Mouse (Mus musculus) spleen, postnatal 14 days (tissue): ENCODE measurements at regions not wholly inside any gene's neighbourhood (a gene's known extent, or its start where the extent isn't known, plus 50 kb on each side); places are given as distances from the start of the nearest gene placed in this dataset.

Source experiments
- DNase-seq, 2 experiments: peaks; one replicate each; pipeline ENCODE4 v3.0.0; 2021 to 2022; ENCODE audit warnings: low spot score in 2 of 2

DNA sequence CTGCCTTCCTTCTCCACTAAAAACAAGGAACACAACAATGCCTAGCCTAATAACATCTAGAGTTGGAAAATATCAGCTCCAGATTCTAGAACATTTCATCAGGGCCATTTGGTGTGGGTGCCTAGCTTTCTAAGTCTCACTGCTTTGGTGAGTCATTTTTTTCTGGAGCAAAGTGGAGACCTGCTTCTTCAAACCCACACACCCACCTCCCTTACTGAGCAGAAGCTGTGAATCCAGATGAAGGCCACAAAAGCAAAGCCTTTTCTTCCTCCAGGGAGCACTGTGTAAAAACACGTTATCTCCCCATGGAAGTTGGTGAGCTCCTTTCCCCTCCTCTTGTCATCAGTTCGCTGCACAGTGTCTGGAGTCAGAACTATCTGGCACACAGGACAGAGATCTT is 294.1 kb downstream of the Mex3b start:
- no peak for DNase-seq

DNA sequence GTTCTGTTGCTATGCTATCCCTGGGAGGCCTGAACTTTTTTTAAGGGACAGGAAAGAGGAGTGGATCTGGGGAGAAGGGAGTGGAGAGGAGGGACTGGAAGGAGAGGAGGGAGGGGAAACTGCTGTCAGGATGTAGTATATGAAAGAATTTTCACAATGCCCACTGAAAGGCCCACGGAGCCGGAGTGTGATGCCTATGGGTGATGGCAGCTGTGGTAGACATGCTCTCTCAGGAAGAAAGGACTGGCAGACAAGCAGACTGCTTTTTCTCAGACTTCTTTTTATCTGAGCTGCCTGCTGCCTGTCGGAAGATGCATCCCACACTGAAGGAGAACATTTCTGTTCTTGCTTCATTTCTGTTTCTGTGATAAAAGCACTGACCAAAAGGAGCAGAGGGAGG is 295.7 kb downstream of the Mex3b start:
- no peak for DNase-seq

DNA sequence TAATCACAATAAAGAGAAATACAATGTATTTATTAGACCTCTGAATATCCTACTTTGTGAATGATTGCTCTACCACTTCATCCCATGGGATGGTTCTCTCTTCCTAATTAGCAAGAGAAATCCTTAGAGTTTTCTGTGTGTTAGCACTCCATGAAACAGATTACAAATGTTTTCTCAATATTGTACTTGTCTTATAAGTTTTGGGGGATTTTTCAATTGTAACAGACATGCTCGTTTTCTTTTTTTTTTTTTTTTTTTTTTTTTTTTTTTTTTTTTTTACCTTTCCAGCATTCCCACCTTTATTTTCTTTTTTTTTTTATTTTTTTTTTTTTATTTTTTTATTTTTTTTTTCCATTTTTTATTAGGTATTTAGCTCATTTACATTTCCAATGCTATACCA is 312.3 kb downstream of the Mex3b start:
- no peak for DNase-seq

DNA sequence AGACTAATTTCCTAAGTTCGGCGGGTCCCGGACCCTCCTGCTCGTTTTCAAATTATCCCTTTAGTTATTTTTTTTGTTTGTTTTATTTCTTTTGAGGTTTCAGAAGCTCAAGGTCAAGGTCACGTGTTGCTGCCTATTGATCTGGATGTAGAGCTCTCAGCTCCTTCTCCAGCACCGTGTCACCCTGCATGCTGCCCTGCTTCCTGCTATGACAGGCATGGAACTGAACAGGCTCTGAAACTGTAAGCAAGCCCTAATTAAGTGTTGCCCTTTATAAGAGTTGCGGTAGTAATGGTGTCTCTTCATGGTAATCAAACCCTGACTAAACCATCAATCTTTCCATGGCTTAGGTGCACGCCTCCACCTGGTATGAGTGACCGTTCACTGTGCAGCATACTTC is 319.2 kb downstream of the Mex3b start:
- DNase-seq, result no peak

DNA sequence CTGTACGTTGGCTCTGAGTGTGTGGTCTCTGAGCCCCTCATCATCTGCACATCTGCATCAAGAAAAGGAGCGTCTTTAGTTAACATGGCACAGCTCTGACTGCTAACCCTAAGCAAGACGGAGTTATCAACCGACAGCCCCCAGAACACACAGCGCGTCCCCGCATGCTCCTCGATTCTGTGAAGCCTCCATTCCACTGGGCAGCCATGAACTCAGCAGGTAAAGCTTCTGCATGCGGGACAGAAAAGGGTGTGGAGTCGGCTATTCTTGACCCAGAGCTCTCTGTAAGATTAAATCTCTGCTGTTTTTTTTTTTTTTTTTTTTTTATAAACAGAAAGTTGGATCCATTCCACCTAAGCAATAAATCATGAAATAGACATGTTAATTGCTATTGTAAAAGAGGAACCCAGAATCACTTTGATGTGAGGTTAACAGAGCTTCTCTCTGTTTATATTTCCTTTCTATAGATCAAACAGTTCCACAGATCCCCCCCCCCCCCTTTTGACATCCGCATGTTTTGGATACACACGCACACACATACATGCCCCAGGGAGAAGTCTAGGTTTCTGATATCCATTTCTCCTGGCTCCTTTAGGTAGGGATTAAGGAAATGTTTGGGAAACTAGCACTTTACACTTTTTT is 328.9 kb downstream of the Mex3b start:
- no peak for DNase-seq

DNA sequence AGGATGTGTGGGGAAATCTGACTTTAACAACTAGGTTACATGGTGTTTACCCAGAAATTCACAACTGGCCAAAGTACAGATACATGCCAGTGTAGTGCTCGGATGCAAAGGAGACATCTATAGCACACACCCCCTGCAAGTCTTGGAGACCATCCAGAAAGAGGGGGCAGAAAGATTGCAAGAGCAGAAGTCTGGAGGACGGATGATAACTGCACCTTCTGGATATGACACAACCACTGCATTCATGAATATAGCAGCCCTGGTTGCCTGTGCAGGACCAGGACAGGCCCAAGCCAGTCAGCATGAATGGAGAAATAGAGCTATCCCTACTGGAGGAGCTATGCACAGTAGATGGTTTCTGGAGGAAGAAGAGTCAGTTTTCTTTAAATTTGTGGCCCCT is 330.4 kb downstream of the Mex3b start:
- DNase-seq, result no peak

DNA sequence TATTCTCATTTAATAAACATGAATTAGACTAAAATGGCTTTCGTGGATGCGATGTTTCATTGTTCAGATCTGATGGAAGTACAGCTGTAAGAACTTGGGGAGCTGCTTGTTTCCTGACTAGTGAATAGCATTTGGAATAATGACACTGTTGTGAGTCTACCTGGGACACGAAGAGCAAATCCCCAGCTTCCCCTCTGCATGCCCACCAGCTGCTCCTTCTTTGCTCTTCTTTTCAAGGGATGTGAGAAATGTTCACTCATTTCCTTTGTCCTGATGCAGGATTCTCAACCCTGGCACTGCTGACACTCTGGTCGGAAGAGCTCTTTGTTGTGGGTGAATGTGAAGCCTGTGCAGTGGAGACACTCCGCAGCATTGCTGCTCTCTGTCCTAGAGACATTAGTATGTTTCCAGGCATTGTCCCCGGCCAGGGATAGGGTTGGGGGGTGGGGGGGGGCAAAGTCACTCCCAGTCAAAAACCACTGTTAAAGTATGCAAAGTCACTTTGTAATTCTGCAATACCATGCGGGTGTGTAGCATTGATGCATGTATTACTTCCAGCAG is 334.1 kb downstream of the Mex3b start:
- DNase-seq, result no peak

DNA sequence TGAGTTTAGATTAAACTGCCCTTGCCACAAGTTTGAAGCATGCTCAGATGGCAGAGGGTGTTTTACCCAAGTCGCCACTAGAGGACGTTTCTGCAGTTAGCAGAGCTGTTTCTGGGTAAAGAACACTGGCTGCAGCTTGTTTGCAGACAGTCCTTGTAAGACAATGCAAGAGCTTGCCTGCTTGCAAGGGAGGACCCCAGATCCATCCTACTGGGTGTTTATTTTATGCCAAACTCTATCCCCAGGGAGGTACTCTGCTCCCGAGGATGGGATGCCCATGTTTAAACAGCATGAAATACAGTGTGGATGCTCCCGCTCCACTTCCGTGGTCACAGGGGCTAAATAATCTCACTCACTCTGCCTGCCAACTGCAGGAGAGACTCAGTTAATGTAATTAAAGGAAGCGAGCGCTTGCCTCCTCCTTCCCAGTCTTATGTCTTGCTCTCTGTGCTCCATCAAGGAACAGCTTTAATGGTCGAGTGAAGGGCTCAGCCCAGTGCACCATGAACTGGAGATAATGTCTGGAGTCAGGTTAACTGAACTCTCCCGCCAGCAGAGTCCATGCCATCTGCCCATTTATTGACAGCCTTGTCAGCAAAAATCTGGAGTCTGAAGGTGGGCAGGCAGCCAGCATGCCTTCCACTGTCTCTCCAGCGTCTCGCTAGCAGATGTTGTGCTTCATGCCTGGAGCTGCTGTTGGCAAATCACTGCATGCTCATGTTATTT is 334.8 kb downstream of the Mex3b start:
- no peak for DNase-seq

DNA sequence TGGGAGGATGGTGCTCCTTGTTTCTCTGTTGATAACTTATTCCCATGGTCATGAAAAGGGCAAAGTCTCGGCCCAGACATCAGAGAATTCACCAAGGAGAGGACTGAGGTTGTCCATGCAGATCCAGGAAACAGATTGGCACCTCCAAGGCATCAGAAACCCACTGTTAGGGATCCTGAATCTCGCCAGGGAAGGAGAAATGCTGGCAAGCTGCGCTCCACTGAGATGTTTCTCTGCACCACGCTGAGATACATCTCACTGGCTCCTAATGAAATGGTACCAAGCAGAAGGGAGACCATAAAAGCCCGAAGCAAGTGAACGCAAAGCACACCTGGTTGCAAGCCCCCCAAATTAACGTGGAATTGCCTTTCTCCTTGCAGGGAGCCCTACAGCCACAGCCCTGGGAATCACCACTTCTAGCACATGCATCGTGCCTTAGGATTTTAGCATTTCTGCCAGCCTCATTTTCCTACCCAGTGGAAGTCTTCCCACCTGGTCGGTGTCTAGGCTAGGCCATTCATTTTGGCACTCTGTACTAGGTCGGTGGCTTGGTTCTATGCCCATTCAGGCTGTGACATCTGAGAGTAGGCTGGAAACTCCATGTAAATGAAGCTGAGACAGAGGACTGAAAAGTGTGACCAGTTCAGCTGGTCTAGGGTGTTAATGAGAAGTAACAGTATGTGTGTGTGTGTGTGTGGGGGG is 336.3 kb downstream of the Mex3b start:
- no peak for DNase-seq

DNA sequence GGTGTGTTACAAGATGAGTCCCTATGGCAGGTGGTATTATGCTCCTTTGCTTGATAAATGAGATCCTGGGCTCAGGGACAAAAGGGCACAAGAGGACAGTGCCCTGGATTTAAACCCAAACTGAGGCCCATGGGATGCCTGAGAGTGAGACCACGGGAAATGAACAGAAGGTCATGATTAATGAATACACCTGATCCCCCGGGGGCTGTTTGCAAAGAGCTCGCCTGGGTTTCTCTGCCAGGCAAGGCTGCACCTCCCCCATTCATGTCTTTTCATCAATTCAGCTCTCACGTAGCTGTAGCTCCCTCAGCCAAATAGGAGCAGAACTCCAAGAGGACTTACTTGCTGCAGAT is 336.9 kb downstream of the Mex3b start:
- no peak for DNase-seq

DNA sequence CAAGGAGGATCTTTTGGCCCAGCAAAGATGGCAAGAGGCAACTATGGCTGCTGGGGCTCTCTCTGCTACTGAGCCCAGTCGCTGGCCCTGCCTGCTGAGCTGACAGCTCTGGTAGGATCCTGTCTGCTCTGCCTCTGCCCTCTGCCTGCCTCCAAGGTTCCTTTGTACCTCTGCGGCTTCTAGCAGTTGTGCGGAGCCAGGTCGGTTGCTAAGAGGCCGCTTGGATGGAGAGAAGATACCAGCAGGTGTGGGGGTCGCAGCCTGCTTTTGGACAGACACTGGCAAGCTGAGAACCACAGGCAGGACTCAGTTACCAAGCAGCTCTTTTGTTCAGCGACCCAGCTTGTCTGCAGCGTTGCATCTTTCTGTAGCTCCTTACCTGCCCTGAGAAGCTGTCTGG is 337.6 kb downstream of the Mex3b start:
- no peak for DNase-seq

DNA sequence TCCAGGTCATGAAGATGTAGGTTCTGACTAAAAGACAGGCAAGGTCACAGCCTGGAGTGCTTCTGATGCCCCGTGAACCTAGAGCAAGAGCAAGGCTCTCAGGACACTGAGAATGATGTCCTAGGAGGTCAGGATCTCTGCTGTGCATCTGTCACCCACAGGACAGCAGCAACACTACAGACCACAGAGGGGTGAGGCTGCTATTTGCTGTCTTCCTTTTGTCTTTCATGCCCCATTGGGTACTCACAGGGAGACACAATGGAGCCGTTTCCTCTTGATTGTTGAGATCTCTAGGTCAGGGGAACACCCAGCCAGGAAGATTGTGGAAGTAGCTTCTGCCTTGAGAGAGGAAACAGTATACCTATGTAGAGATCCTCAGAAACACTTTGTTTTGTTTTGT is 339.9 kb downstream of the Mex3b start:
- DNase-seq, result no peak

DNA sequence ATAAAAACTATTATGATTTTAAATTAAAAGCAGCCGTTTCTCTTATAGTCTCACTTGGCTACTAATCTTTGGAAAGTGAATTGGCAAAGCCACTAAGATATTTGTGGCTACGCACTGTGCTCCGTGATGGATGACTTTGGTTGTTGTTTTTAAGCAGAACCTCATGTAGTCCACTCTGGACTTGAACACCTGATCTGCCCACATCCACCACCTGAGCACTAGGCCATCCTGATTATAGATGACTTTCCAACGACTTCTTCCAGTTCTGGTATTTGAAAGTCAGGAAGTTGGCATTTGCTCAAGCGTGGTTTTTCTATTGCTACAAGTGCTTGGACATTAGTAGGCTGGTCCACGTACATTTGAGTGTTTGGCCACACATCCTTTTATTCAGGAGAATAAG is 344.5 kb downstream of the Mex3b start:
- no peak for DNase-seq

DNA sequence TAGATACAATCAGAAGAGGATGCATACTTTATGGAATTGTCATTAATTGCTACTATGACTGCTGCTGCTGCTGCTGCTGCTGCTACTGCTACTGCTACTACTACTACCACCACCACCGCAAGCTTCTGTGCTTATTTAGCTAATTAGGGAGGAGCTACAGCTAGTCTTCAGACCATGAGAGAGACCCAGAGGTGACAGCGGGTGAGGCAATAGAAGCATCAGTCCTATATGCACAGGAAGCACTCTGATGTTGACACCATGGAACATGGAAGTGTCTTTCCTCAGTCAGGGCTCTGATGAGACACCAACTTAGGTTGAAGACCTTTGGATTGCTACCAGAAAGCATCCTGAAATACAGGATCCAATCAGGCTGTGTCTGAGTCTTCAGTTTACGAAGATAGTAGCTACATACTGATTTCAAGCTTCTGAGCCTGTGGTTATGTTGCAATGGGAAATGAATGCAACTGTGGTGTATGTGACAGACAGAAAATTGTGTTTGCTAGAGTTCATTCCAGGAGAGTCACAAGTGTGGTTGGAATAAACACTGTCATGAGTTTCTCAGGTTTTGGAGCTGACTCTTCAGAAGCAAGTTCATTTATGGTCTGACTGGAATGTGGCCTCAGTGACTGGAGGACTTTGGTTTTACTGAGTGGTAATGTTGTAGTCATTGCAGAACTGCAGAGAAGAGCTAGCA is 355.0 kb downstream of the Mex3b start:
- DNase-seq, result no peak

DNA sequence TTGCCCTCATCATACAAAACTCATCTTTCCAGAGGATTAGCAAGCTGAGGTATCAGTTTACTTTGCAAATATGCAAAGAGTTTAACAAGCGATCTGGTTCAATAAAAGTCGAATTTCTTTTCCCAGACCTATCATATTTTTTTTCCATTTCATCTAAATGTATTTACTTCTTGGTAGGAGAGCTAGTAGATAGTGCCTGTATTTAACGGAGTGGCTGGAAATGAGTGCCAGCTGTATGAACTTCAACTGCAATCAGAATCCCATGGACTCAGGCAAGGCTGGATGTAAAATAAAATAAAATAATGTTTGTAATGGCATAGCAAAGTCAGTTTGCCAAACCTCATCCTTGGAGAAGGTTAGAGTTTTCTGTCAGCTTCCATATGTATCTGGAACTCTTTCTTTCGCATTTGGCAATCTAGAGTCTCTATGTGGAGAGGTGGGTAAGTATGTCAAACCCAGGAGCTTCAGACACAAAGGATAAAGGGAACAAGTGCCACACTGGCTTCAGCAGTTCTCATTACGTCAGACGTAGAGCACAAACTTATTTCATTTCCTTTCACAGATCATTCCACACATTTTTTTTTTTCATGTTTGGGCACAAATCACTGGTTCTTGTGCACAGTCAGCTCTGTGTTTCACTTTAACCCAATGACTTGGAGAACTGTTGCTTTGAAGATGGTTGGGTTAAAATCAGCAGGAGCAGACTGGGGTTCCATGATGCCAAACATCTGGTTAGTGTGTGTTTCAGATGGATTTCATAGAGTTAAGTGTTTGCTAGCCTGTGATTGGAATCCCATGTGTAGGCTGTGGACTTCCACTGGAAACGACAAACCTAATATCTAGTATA is 357.2 kb upstream of the Tmc3 start:
- no peak for DNase-seq

DNA sequence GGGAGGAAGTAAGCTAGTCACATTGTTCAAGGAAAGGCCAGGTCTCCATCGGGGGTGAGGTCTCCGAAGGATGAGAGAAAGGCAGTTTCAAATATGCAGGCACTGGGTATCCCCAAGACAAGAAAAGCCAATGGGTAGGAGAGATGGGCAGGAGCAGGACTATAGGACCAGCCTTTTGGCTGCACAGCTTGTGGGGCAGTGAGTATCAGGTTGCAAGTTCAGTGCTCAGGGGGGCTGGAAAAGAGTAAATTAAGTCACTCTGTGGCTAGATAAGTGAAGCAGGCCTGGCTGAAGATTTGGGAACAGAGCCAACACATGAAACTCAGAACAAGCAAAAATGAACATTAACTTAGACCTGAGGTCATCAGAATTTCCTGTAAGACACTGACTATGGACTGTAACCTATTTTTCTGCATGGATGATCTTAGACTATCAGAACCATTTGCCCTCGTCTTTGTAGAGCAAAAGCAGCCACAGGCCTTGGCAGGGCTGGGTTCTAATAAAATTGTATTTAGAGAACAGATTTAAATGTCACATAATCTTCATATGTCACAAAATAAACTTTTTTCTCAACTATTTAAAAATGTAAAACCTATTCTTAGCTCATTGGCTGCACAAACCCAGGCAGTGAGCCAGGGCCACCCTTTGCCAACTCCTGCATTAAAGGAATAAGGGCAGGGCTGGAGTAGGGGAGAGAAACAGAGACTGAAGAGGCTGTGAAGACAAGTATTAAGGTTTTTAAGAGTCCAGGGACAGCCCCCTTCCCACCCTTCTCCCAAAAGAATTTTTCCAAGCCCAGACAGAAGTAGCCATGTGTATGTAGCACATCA is 354.0 kb upstream of the Tmc3 start:
- DNase-seq, result no peak

DNA sequence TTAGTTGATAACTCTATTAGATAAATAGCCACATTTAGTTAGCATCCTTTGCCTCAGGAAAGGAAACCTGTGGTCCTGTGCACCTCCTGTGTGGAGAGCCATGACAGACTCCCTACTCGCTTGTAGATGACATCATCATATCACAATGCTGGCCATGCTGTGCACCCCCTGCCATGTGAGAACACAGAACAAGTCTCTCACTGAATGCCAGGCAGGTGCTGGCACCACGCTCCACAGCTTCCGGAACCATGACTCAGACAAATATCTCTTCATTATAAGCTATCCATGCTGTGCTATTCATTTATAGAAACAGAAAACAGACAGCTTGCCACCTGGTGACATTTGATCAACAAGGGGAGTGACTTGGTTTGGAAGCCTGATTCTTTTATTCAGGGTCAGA is 349.1 kb upstream of the Tmc3 start:
- DNase-seq, result no peak

DNA sequence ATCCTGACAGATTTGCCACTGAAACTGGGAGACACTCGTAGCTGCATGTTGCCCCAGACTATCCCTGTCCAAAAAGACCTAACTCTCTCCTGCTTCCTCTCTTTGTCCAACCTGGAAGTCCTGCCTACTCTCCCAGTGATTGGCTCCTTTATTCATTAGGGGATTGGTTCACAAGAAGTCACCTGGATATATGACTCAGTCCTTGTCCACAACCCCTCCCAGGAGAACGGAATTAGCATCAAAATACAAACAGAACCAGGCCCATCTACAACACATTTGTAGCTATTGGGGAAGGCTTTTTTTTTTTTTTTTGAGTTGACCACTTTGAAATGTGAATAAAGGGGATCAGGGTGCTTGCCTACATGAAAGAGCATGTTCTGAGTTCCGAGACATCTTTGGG is 347.4 kb upstream of the Tmc3 start:
- DNase-seq, result no peak

DNA sequence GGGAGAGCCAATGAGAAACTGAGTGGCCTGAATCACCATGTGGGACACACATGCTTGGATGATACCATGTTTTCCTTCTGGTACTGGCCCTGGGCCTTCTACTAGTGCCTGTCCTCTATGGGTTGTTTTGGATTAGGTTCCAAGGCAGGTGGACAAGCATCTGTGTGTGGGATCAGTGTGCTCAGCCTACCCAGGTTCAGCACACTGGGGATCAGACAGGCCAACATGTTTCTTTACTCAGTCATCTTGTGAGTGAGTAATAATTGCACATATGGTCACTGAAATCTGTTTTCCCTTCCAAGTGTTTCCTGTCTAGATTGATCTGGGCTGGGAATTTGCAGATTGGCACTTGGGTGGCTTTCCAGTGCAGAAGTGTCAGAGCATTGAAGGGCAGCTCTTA is 346.6 kb upstream of the Tmc3 start:
- DNase-seq, result no peak

DNA sequence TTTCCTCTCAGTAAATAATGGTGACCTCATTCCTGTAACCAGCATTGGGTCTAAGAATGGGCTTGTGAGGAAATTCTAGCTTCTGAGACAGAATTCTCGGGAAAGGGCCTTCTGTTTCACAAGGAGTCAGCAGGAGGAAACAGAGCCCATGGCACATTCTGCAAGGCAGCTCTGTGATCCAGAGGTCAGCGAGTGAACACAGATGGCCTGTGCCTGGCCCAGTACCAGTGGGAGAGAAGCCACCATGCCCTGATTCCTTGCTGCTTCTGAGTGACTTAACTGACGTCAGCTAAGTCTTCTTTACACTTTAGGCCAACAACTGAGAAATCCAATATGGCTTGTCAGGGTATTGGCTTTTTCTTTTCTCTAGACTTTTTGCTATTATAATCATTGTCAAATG is 342.5 kb upstream of the Tmc3 start:
- DNase-seq, result no peak

DNA sequence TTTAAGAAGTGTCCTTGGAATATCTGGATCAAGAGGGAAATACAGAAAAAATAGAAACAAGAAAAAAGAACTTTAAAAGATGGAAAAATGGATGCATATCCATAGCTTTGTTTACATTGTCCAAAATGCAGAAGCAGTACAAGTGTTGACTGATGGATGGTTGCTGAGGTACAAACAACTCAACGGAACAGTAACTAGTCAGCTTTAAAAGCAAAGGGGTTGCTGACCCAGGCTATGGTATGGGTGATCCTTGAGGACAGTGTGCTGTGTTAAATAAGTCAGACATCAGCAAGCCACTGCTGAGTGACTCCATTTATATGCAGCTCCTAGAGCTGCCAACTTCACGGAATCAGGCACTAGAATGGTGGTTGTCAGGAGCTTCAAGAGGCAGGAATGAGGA is 338.9 kb upstream of the Tmc3 start:
- no peak for DNase-seq
